ENCODE assay signal across 16 mouse cellular contexts in the genomic region with DNA sequence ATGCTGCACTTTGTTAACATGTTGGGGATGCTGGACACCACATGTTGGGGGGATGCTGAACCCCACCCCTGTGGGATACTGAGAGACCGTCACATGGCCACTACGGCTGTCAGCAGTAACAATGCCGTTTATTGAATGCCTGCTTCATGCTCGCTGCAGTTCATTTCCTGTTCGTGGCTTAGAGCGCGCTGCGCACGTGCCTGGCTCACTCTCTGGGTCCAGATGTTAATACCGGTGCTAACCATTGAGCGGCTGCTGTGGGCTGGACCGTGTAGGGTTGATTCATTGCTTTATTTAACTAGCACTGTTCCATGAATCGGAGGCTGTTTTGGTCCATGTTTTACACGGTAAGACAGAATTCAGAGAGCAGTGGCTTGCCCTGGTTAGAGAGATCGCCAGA.
DNase-seq lines count a peak whose midpoint lies in the region; ATAC-seq and TF ChIP-seq lines count a peak whose summit lies in the region.
"Had no signal": no experiment of that assay in that cellular context is flagged by ENCODE, and none has a peak within 500 bp of the region (broad histone marks: within the 10 kb centered on the region; RNA-seq: fewer than 3 reads in every experiment).

No protein-coding gene starts in this region.

- TF ChIP-seq RAD21 in CH12.LX (IDR thresholded peaks at IDR 0.05; ENCODE audit: low read depth, low read length): no peak

- WGBS in cerebellum, adult 2 months: 41% methylated on average over 15 of the region's 15 CpGs
- WGBS in hindbrain, embryonic 14.5 days: 42% methylated on average over 15 of the region's 15 CpGs
- 56% methylated on average over 15 of the region's 15 CpGs for WGBS in hindbrain, embryonic 12.5 days
- WGBS in limb, embryonic 12.5 days: 30% methylated on average over 15 of the region's 15 CpGs

- dilution Hi-C loops in CH12.LX (cut with MboI; ENCODE audit: extremely low pct_ligation_motif_present, extremely low pct_unique_long_range_greater_than_20kb, low sequenced_read_pairs): no loop called here

- H3K9ac ChIP-seq in hindbrain, embryonic 14.5 days: no peak overlapping the region
- H3K9ac ChIP-seq in hindbrain, embryonic 12.5 days: no peak overlapping the region
- no peak overlapping the region for H3K9ac ChIP-seq in CH12.LX (ENCODE audit: insufficient read depth, low read depth)
- no peak overlapping the region for H3K9ac ChIP-seq in limb, embryonic 12.5 days (replicated peaks)
- H3K9ac ChIP-seq: heart, embryonic 15.5 days had no signal

- peak overlapping the region; percentile 55 for H3K27ac ChIP-seq in cerebellum, adult 2 months (ENCODE audit: insufficient read depth, low read length)
- H3K27ac ChIP-seq in hindbrain, embryonic 14.5 days: peak overlapping the region; percentile 36; the same call in 1 of the 2 replicates
- no peak overlapping the region for H3K27ac ChIP-seq in hindbrain, embryonic 12.5 days
- no peak overlapping the region for H3K27ac ChIP-seq in CH12.LX (ENCODE audit: insufficient read depth, low read depth)
- 0 out of 2 replicates have a peak overlapping the region, but pooled peaks have one; percentile 17 for H3K27ac ChIP-seq in limb, embryonic 12.5 days
- H3K27ac ChIP-seq: heart, embryonic 15.5 days; hindbrain, postnatal 0 days had no signal

- no peaks in the 10 kb centered on the region for H3K79me2 ChIP-seq in CH12.LX (replicated peaks; ENCODE audit: control insufficient read depth, extremely low read depth, insufficient read depth, poor library complexity, severe bottlenecking)

- no peaks in the 10 kb centered on the region for H3K9me3 ChIP-seq in hindbrain, embryonic 14.5 days (ENCODE audit: control insufficient read depth, low read length)
- no peaks in the 10 kb centered on the region for H3K9me3 ChIP-seq in hindbrain, embryonic 12.5 days (replicated peaks)
- no peaks in the 10 kb centered on the region for H3K9me3 ChIP-seq in CH12.LX (replicated peaks; ENCODE audit: low read length)
- no peaks in the 10 kb centered on the region for H3K9me3 ChIP-seq in limb, embryonic 12.5 days
- H3K9me3 ChIP-seq: heart, embryonic 15.5 days; megakaryocyte, embryonic 14.5 days had no signal

- H3K4me2 ChIP-seq in hindbrain, embryonic 14.5 days (replicated peaks): no peak overlapping the region
- no peak overlapping the region for H3K4me2 ChIP-seq in hindbrain, embryonic 12.5 days (replicated peaks)
- no peak overlapping the region for H3K4me2 ChIP-seq in CH12.LX (ENCODE audit: insufficient read depth, low read depth, poor library complexity, severe bottlenecking)
- no peak overlapping the region for H3K4me2 ChIP-seq in limb, embryonic 12.5 days
- H3K4me2 ChIP-seq: heart, embryonic 15.5 days had no signal

- no peak for TF ChIP-seq EP300 in CH12.LX (IDR thresholded peaks at IDR 0.05; ENCODE audit: low read length)

- no peak for TF ChIP-seq CTCF in cerebellum, adult 2 months (IDR thresholded peaks at IDR 0.05; ENCODE audit: borderline replicate concordance, insufficient read depth, low read depth, low read length)
- TF ChIP-seq CTCF in CH12.LX (conservative IDR thresholded peaks at IDR 0.05 in 1 of 2, IDR thresholded peaks at IDR 0.05 in 1 of 2; ENCODE audit: low read depth in 2 of 2, low read length in 2 of 2): no peak

- H3K4me1 ChIP-seq in cerebellum, adult 2 months (ENCODE audit: control insufficient read depth, insufficient read depth, low read length): peaks cover 90% of the 10 kb centered on the region
- H3K4me1 ChIP-seq in hindbrain, embryonic 14.5 days (replicated peaks; ENCODE audit: control insufficient read depth, insufficient read depth, low read length): peaks cover 16% of the 10 kb centered on the region
- peaks cover 16% of the 10 kb centered on the region; the same call in 1 of the 2 replicates for H3K4me1 ChIP-seq in hindbrain, embryonic 12.5 days
- H3K4me1 ChIP-seq in CH12.LX (ENCODE audit: control insufficient read depth in 1 of 2, insufficient read depth in 2 of 2): no peaks in the 10 kb centered on the region
- H3K4me1 ChIP-seq in limb, embryonic 12.5 days (replicated peaks): peaks cover 46% of the 10 kb centered on the region
- H3K4me1 ChIP-seq: heart, embryonic 15.5 days; megakaryocyte, embryonic 14.5 days had no signal

- no peak overlapping the region for H3K4me3 ChIP-seq in cerebellum, adult 2 months (replicated peaks; ENCODE audit: insufficient read depth, low read depth, low read length)
- H3K4me3 ChIP-seq in hindbrain, embryonic 14.5 days (replicated peaks; ENCODE audit: low read length): no peak overlapping the region
- H3K4me3 ChIP-seq in hindbrain, embryonic 12.5 days: no peak overlapping the region
- H3K4me3 ChIP-seq in CH12.LX (replicated peaks in 1 of 3; ENCODE audit: low read depth in 2 of 3, low read length in 2 of 3, poor library complexity in 1 of 3): no peak overlapping the region
- H3K4me3 ChIP-seq in limb, embryonic 12.5 days (replicated peaks): no peak overlapping the region
- H3K4me3 ChIP-seq: heart, embryonic 15.5 days; megakaryocyte, embryonic 14.5 days had no signal

- in situ Hi-C loops in CH12.LX (cut with MboI; ENCODE audit: low pct_ligation_motif_present, low pct_unique_long_range_greater_than_20kb, low sequenced_read_pairs): no loop called here

- no peak for TF ChIP-seq POLR2A in cerebellum, adult 2 months (IDR thresholded peaks at IDR 0.05; ENCODE audit: borderline replicate concordance, insufficient read depth, low read length)
- TF ChIP-seq POLR2A in CH12.LX (IDR thresholded peaks at IDR 0.05; ENCODE audit: low read depth, low read length): no peak

- intact Hi-C loops in gastrocnemius, postnatal 36 days (cut with DNase I): no loop called here

- no peaks in the 10 kb centered on the region for H3K27me3 ChIP-seq in cerebellum, adult 2 months (ENCODE audit: control insufficient read depth, insufficient read depth, low read length)
- H3K27me3 ChIP-seq in hindbrain, embryonic 14.5 days (ENCODE audit: control insufficient read depth, insufficient read depth, low read length): peaks cover 11% of the 10 kb centered on the region; the same call in 1 of the 2 replicates
- peaks cover 30% of the 10 kb centered on the region for H3K27me3 ChIP-seq in hindbrain, embryonic 12.5 days
- peaks cover 85% of the 10 kb centered on the region for H3K27me3 ChIP-seq in CH12.LX (replicated peaks)
- peaks cover 40% of the 10 kb centered on the region for H3K27me3 ChIP-seq in limb, embryonic 12.5 days

- no peak for ATAC-seq in hindbrain, embryonic 14.5 days (ENCODE audit: low FRiP score)
- no peak for ATAC-seq in hindbrain, embryonic 12.5 days (ENCODE audit: low FRiP score)
- peak; percentile 72; the same call in 1 of the 2 replicates for ATAC-seq in limb, embryonic 12.5 days (ENCODE audit: insufficient number of reproducible peaks, insufficient read depth, low FRiP score, low TSS enrichment, low read depth)
- ATAC-seq: intestine, embryonic 16.5 days had no signal

- peaks cover 4% of the 10 kb centered on the region; the same call in 1 of the 2 replicates for H3K36me3 ChIP-seq in hindbrain, embryonic 14.5 days (replicated peaks; ENCODE audit: control insufficient read depth, insufficient read depth)
- H3K36me3 ChIP-seq in hindbrain, embryonic 12.5 days: no peaks in the 10 kb centered on the region
- H3K36me3 ChIP-seq in CH12.LX (replicated peaks in 1 of 2; ENCODE audit: control insufficient read depth in 1 of 2, insufficient read depth in 1 of 2, low read length in 1 of 2): no peaks in the 10 kb centered on the region
- no peaks in the 10 kb centered on the region for H3K36me3 ChIP-seq in limb, embryonic 12.5 days
- H3K36me3 ChIP-seq: heart, embryonic 15.5 days had no signal

- DNase-seq in cerebellum, adult 2 months: no peak
- no peak for DNase-seq in cerebellum, adult 9-11 months
- DNase-seq in hindbrain, embryonic 14.5 days (ENCODE audit: low spot score): no peak
- no peak for DNase-seq in CH12.LX (ENCODE audit: extremely low read depth)
- DNase-seq in frontal cortex, postnatal 10 days (ENCODE audit: low spot score in 2 of 2): no peak
- DNase-seq in gastrocnemius, postnatal 36 days: no peak
- DNase-seq: kidney, adult 9 months; layer of hippocampus, postnatal 36 days; right cerebral cortex, postnatal 14 days; thymus, postnatal 14 days had no signal

TF ChIP-seq in CH12.LX, 34 proteins besides CTCF, POLR2A, EP300 and RAD21:
- no peak for TF ChIP-seq POLR2AphosphoS2 (IDR thresholded peaks at IDR 0.05; ENCODE audit: low read depth, low read length)
- TF ChIP-seq BHLHE40 (IDR thresholded peaks at IDR 0.05; ENCODE audit: low read depth, low read length): 0 out of 2 replicates have a peak, but pooled peaks have one; percentile 53
TF ChIP-seq in CH12.LX: peak in this region for 1.

Comparison
In these comparisons a context has a peak if more than half of its experiments do, and no peak if none do; other contexts are left out.
1. H3K27ac ChIP-seq: peak in cerebellum, adult 2 months (single experiment), hindbrain, embryonic 14.5 days (single experiment) and limb, embryonic 12.5 days (single experiment); none in hindbrain, embryonic 12.5 days (single experiment) and CH12.LX (single experiment).